Mouse (Mus musculus): ENCODE measurements around the gene Fam222a.

Gene Fam222a

DNA sequence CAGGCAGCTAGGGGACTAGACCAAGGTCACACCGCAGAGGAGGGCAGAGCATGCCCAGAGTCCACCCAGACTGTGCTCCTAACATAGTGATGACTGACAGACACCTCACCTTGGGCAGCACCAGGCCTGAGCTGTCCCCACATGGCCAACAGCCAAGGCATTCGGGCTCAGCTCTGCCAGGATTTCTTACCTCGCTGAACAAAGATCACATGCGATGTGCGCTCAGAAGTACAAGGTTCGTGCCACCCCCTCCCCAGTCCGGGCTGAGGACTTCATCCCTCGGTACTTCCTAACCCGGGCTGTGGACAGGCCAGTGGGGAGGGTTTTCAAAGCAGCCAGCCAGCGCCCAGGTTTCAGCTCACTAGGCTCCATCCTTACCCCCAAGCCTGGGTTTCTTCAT, 89.6 kb downstream of the Fam222a start:
- DNase-seq (ENCODE audit: low spot score) = no peak

DNA sequence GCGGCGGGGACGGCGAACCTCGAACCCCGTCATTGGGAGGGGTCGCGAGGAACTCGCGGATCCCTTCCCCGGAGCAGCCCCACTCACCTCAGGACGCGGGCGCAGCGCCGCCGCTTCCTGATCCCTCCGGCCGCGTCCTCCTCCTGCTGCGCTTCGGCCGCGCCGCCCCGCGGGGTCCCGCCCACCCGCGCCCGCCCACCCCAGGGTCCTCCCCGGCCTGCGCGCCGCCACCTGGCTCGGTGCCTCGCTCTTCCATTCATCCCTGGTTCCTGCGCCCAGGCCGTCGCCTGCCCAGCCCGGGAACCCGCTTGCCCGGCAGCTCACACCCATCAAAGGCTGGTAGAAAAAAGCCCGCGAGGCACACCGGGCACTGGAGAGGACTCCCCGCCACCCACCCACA, 90.4 kb downstream of the Fam222a start, which contains the start of gene Trpv4:
Gene Trpv4 (minus strand): TSS at position 167 of the 400 bp plus-strand sequence.
- DNase-seq (ENCODE audit: low spot score) = no peak

- no peak for DNase-seq (ENCODE audit: low spot score)
Observed at GRCm38 (mm10) chr5:114661029-114661428, 93.2 kb downstream of the Fam222a start.
